Mouse (Mus musculus): ENCODE measurements at regions not wholly inside any gene's neighbourhood (a gene's known extent, or its start where the extent isn't known, plus 50 kb on each side); places are given as distances from the start of the nearest gene placed in this dataset.

DNA sequence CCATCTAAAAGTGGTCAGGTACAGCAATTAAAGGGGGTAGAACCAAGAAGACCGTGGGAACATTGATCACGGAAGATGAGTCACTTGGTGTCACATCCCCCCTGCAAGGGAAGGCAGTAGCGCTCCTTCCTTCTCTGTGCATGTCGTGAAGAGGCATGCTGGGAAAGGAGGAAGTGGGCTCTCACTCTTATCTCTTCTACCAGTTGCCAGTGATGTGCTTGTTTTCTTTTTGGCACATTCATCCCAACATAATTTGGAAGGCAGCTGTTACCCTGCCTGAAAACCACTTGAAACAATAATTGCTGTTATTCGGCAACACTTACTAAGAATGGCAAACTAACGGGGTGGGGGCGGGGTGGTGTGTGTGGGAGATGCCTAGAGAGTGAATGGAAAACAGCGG, 161.0 kb upstream of the Tmpo start:
- Histone ChIP-seq H3K27ac (replicated peaks; ENCODE audit: insufficient read depth, low read depth, low read length) (no peak overlapping the region), H3K9ac (ENCODE audit: low read depth, low read length) (no peak overlapping the region), H3K36me3 (ENCODE audit: control insufficient read depth, insufficient read depth, low read length) (no peaks in the 10 kb centered on the region), H3K79me2 (ENCODE audit: control insufficient read depth, insufficient read depth, low read length) (no peaks in the 10 kb centered on the region), H3K27me3 (ENCODE audit: control insufficient read depth, insufficient read depth, low read length) (no peaks in the 10 kb centered on the region), H3K4me3 (ENCODE audit: insufficient read depth, low read depth, low read length) (no peak overlapping the region), H3K4me1 (ENCODE audit: control insufficient read depth, insufficient read depth, low read length) (no peaks in the 10 kb centered on the region)
- DNase-seq (ENCODE audit: extremely low read depth, low read depth, low spot score): no peak
- 81% methylated on average over 8 of the region's 8 CpGs for WGBS
- TF ChIP-seq POLR2A (IDR thresholded peaks at IDR 0.05; ENCODE audit: extremely low read depth, insufficient read depth, low read length) (no peak), CTCF (IDR thresholded peaks at IDR 0.05; ENCODE audit: low read depth, low read length) (no peak)

DNA sequence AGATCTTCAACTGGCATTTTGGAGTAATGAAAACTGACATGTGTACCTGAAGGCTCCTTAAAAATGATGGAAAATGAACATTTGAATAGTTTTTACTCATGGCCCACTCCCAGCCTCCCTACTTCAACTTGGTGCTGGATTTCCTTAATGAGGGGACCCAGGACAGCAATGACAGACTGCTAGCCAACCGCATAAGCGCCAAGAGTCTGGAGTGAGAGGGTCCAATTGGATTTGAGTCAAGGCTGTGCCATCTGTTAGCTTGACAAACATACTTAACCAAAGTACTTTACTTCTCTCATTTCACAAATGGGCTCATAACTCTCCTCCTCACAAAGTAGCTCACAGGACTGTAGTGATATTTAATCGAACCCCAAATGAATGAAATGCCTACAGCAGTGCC, 158.2 kb upstream of the Tmpo start:
- Histone ChIP-seq H3K4me3 (ENCODE audit: insufficient read depth, low read depth, low read length) (no peak overlapping the region), H3K36me3 (ENCODE audit: control insufficient read depth, insufficient read depth, low read length) (no peaks in the 10 kb centered on the region), H3K79me2 (ENCODE audit: control insufficient read depth, insufficient read depth, low read length) (no peaks in the 10 kb centered on the region), H3K27ac (replicated peaks; ENCODE audit: insufficient read depth, low read depth, low read length) (no peak overlapping the region), H3K9ac (ENCODE audit: low read depth, low read length) (no peak overlapping the region), H3K4me1 (ENCODE audit: control insufficient read depth, insufficient read depth, low read length) (no peaks in the 10 kb centered on the region), H3K27me3 (ENCODE audit: control insufficient read depth, insufficient read depth, low read length) (no peaks in the 10 kb centered on the region)
- WGBS: 83% methylated on average over 3 of the region's 3 CpGs
- no peak for DNase-seq (ENCODE audit: extremely low read depth, low read depth, low spot score)
- TF ChIP-seq CTCF (IDR thresholded peaks at IDR 0.05; ENCODE audit: low read depth, low read length): no peak
- TF ChIP-seq POLR2A (IDR thresholded peaks at IDR 0.05; ENCODE audit: extremely low read depth, insufficient read depth, low read length): no peak

- Histone ChIP-seq H3K4me1 (ENCODE audit: control insufficient read depth, insufficient read depth, low read length) (no peaks in the 10 kb centered on the region), H3K27ac (replicated peaks; ENCODE audit: insufficient read depth, low read depth, low read length) (no peak overlapping the region), H3K27me3 (ENCODE audit: control insufficient read depth, insufficient read depth, low read length) (peaks cover 2% of the 10 kb centered on the region; the same call in 1 of the 2 replicates), H3K36me3 (ENCODE audit: control insufficient read depth, insufficient read depth, low read length) (no peaks in the 10 kb centered on the region), H3K79me2 (ENCODE audit: control insufficient read depth, insufficient read depth, low read length) (no peaks in the 10 kb centered on the region), H3K4me3 (ENCODE audit: insufficient read depth, low read depth, low read length) (no peak overlapping the region), H3K9ac (ENCODE audit: low read depth, low read length) (no peak overlapping the region)
- 68% methylated on average over 12 of the region's 12 CpGs for WGBS
- DNase-seq (ENCODE audit: extremely low read depth, low read depth, low spot score): no peak
- TF ChIP-seq CTCF (IDR thresholded peaks at IDR 0.05; ENCODE audit: low read depth, low read length) (no peak), POLR2A (IDR thresholded peaks at IDR 0.05; ENCODE audit: extremely low read depth, insufficient read depth, low read length) (no peak)
Measured at GRCm38 (mm10) chr10:91326661-91327312, 145.7 kb upstream of the Tmpo start.

DNA sequence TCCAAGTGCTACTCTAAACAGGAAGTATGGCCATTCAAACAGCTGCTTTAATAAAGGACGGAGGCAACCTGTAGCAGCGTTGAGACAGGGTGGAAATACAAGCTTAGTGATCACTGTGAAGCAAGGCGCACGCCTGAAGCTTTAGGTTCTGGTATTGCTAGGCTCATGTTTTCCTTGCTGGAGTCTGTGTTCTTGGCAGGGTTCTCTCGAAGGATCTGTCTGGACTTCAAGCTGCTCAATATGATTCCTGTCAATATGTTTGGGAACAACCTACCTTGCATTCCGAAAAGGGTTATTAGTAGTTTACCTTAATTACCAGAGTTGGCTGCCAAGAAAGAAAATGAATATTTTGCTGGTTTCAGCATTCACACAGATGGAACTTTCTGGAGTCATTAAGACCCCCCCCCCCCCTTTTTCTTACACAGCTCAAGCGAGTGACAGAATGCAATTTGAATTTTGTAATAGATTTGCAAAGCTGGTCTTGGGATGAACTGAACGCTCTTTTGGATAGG, 145.1 kb upstream of the Tmpo start:
- DNase-seq (ENCODE audit: extremely low read depth, low read depth, low spot score): no peak
- H3K27me3 ChIP-seq (ENCODE audit: control insufficient read depth, insufficient read depth, low read length): peaks cover 2% of the 10 kb centered on the region; the same call in 1 of the 2 replicates
- no peak overlapping the region for H3K27ac ChIP-seq (replicated peaks; ENCODE audit: insufficient read depth, low read depth, low read length)
- no peaks in the 10 kb centered on the region for H3K79me2 ChIP-seq (ENCODE audit: control insufficient read depth, insufficient read depth, low read length)
- no peak for TF ChIP-seq POLR2A (IDR thresholded peaks at IDR 0.05; ENCODE audit: extremely low read depth, insufficient read depth, low read length)
- TF ChIP-seq CTCF (IDR thresholded peaks at IDR 0.05; ENCODE audit: low read depth, low read length): no peak
- no peaks in the 10 kb centered on the region for H3K4me1 ChIP-seq (ENCODE audit: control insufficient read depth, insufficient read depth, low read length)
- no peak overlapping the region for H3K4me3 ChIP-seq (ENCODE audit: insufficient read depth, low read depth, low read length)
- 88% methylated on average over 8 of the region's 8 CpGs for WGBS
- H3K9ac ChIP-seq (ENCODE audit: low read depth, low read length): no peak overlapping the region
- no peaks in the 10 kb centered on the region for H3K36me3 ChIP-seq (ENCODE audit: control insufficient read depth, insufficient read depth, low read length)

DNA sequence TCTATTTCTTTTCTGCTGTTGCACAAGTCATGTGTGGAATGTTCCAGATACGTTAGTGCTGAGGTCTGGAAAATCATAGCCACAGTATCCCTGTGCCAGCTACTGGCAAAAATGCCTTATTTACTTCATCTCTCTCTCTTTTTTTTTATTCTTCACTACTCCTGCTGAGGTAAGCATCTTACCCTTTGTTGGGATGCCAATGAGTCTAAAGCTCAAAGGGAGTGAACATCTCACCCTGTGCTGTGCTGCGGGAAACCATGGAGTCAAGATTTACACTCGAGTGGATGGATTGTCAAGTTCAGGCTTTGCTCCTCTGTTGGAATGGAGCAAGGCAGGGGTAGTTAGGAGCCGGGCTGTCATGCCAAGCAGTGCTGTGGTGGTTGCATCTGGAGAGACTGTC, 140.1 kb upstream of the Tmpo start:
- no peaks in the 10 kb centered on the region for H3K36me3 ChIP-seq (ENCODE audit: control insufficient read depth, insufficient read depth, low read length)
- peak; percentile 49 for DNase-seq (ENCODE audit: extremely low read depth, low read depth, low spot score)
- H3K27ac ChIP-seq (replicated peaks; ENCODE audit: insufficient read depth, low read depth, low read length): no peak overlapping the region

GRCm38 (mm10) chr10:91319442-91320112, 138.5 kb upstream of the Tmpo start:
- Histone ChIP-seq H3K27me3 (ENCODE audit: control insufficient read depth, insufficient read depth, low read length) (peaks cover 2% of the 10 kb centered on the region; the same call in 1 of the 2 replicates), H3K79me2 (ENCODE audit: control insufficient read depth, insufficient read depth, low read length) (no peaks in the 10 kb centered on the region), H3K4me3 (ENCODE audit: insufficient read depth, low read depth, low read length) (no peak overlapping the region), H3K4me1 (ENCODE audit: control insufficient read depth, insufficient read depth, low read length) (peaks cover 1% of the 10 kb centered on the region; the same call in 1 of the 2 replicates), H3K27ac (replicated peaks; ENCODE audit: insufficient read depth, low read depth, low read length) (no peak overlapping the region), H3K36me3 (ENCODE audit: control insufficient read depth, insufficient read depth, low read length) (no peaks in the 10 kb centered on the region), H3K9ac (ENCODE audit: low read depth, low read length) (no peak overlapping the region)
- 91% methylated on average over 10 of the region's 10 CpGs for WGBS
- DNase-seq (ENCODE audit: extremely low read depth, low read depth, low spot score): no peak
- TF ChIP-seq CTCF (IDR thresholded peaks at IDR 0.05; ENCODE audit: low read depth, low read length): no peak
- TF ChIP-seq POLR2A (IDR thresholded peaks at IDR 0.05; ENCODE audit: extremely low read depth, insufficient read depth, low read length): no peak

More for the DNA sequence above, 140.1 kb upstream of the Tmpo start:
- 63% methylated on average over 4 of the region's 4 CpGs for WGBS
- TF ChIP-seq POLR2A (IDR thresholded peaks at IDR 0.05; ENCODE audit: extremely low read depth, insufficient read depth, low read length): no peak
- no peak for TF ChIP-seq CTCF (IDR thresholded peaks at IDR 0.05; ENCODE audit: low read depth, low read length)
- Histone ChIP-seq H3K27me3 (ENCODE audit: control insufficient read depth, insufficient read depth, low read length) (peaks cover 2% of the 10 kb centered on the region; the same call in 1 of the 2 replicates), H3K79me2 (ENCODE audit: control insufficient read depth, insufficient read depth, low read length) (no peaks in the 10 kb centered on the region), H3K9ac (ENCODE audit: low read depth, low read length) (no peak overlapping the region), H3K4me1 (ENCODE audit: control insufficient read depth, insufficient read depth, low read length) (no peaks in the 10 kb centered on the region), H3K4me3 (ENCODE audit: insufficient read depth, low read depth, low read length) (no peak overlapping the region)

Measured in liver, adult 2 months (tissue).